In genomic region chr19:6553819-6554582, GRCm38 (mm10) we compare ENCODE assay signal across 10 mouse cellular contexts. TPM values are rescaled to one million over a fixed set of nuclear protein-coding genes. Genes with fewer than 3 reads are reported as not detected.
DNase-seq lines count a peak whose midpoint lies in the region; TF ChIP-seq lines count a peak whose summit lies in the region.
"Had no signal": no experiment of that assay in that cellular context is flagged by ENCODE, and none has a peak within 500 bp of the region (broad histone marks: within the 10 kb centered on the region; RNA-seq: fewer than 3 reads in every experiment).

No protein-coding gene starts in this region.

- no peaks in the 10 kb centered on the region for H3K27me3 ChIP-seq in thymus, adult 2 months (ENCODE audit: control insufficient read depth, insufficient read depth, low read length)
- H3K27me3 ChIP-seq: CH12.LX; midbrain, embryonic 15.5 days had no signal

- H3K27ac ChIP-seq in thymus, adult 2 months (ENCODE audit: control insufficient read depth, insufficient read depth, low read length) = no peak overlapping the region
- H3K27ac ChIP-seq: midbrain, embryonic 15.5 days had no signal

- DNase-seq in gastrocnemius, postnatal 25 days = peak; percentile 41
- DNase-seq in gastrocnemius, postnatal 4 days (ENCODE audit: low spot score in 2 of 2) = no peak
- DNase-seq in thymus, postnatal 4 days = peak; percentile 45
- DNase-seq in thymus, adult 2 months = no peak
- peak; percentile 55 for DNase-seq in heart, postnatal 4 days
- DNase-seq in spleen, postnatal 14 days (ENCODE audit: low spot score in 2 of 2) = no peak
- DNase-seq in testis, postnatal 14 days (ENCODE audit: low spot score) = no peak
- DNase-seq in spleen, adult 12 weeks (ENCODE audit: low spot score) = no peak

- WGBS in thymus, adult 2 months = 38% methylated on average over 8 of the region's 8 CpGs

- no peak for TF ChIP-seq CTCF in thymus, adult 2 months (IDR thresholded peaks at IDR 0.05; ENCODE audit: borderline replicate concordance, control insufficient read depth, extremely low read depth, insufficient read depth, low read length, poor library complexity)

- H3K4me3 ChIP-seq in thymus, adult 2 months (ENCODE audit: control insufficient read depth, insufficient read depth, low read length) = no peak overlapping the region
- H3K4me3 ChIP-seq: midbrain, embryonic 15.5 days had no signal

- H3K4me1 ChIP-seq in thymus, adult 2 months (replicated peaks; ENCODE audit: control insufficient read depth, insufficient read depth, low read length) = peaks cover 10% of the 10 kb centered on the region

- no peak for TF ChIP-seq POLR2A in thymus, adult 2 months (IDR thresholded peaks at IDR 0.05; ENCODE audit: control insufficient read depth, extremely low read depth, insufficient read depth, low read length, poor library complexity)

- H3K36me3 ChIP-seq in thymus, adult 2 months (ENCODE audit: control insufficient read depth, insufficient read depth, low read length) = no peaks in the 10 kb centered on the region
- H3K36me3 ChIP-seq: midbrain, embryonic 15.5 days had no signal

RNA-seq across cellular contexts. Expression of gene Slc22a12, which starts 11.2 kb away (rescaled TPM):
- total RNA-seq in gastrocnemius, postnatal 25 days (2021) = not detected
- total RNA-seq in gastrocnemius, postnatal 4 days (2021) = not detected
- polyA plus RNA-seq in thymus, adult 2 months (2012; rRNA removed) = 0.19 and 0.74 TPM in 2 replicates
- not detected for total RNA-seq in heart, postnatal 4 days (2021)

Comparison
In these comparisons a context has a peak if more than half of its experiments do, and no peak if none do; other contexts are left out.
1. DNase-seq: peak in gastrocnemius, postnatal 25 days (single experiment), thymus, postnatal 4 days (single experiment) and heart, postnatal 4 days (single experiment); none in gastrocnemius, postnatal 4 days (0 of 2), thymus, adult 2 months (single experiment), spleen, postnatal 14 days (0 of 2), testis, postnatal 14 days (single experiment) and spleen, adult 12 weeks (single experiment).